Mouse (Mus musculus): ENCODE measurements around the gene Nip7.
"Not testable (repeated sequence)": the region's sequence is repeated elsewhere in the genome, so short reads cannot be mapped to it uniquely, and the experiment has no call there.

Nip7 gene

DNA sequence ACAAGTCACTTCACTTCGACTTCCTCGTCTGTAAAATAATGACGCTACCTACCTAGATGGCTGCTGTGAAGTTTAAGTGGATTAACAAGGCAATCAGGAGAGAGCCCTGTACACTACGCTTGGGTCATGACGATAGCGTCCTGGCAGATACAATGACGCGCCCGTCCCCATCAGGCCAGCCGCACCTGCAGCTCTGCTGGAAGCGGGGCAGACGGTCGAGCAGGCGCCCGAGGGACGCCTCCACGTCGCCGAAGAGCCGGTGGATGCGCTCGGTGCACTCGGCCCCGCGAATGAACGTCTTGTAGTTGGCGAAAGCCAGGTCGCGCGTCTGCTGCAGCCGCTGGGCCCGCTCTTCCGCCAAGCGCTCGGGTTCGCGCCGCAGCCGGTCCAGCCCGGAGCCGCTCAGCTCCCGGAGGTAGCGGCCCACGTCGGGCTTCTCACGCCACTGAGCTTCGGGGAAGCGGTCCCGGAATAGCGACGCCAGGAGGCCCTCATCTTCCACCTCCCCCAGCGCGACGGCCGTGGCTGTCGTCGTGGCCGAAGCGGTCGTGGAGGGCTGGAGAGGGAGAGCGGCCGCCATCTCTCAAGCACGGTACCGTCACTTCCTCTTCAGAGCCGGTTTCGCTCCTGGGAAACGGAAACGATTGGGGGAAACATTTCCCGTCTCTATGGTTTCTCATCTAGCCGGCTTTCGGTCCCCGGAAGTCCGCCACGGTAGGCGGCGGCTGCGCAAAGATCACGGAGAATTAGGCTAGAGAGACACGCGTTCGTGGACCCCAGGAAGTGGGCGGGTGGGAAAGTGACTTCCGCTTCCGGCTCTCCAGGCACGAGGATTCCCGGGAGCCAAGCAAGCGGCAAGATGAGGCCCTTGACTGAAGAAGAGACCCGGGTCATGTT, at the start of gene Nip7, which contains the start of gene Cog8:
Gene Nip7 (plus strand): TSS at position 802 of the 897 bp plus-strand sequence.
Gene Cog8 (minus strand): TSS at position 614 of the 897 bp plus-strand sequence.
- DNase-seq = peak; percentile 97

DNA sequence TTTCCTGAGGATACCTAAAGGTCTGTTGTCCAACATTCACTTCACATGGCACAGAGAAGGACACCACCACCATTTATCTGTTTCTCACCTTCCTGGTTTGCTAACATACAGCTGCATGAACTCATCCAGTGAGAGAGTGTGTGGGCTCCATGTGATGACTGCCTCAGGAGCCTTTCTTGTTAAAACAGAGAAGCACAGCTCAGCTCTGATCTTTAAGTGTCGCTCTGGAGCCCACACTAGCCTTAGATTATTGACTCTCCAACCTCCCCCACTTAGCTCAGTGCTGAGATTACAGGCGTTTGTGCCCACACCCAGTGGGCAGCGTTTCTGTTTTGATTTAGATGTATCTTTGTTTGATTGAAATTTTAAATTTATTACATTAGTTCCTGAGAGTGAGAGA, 48.9 kb upstream of the Nip7 start:
- peak; percentile 17 for DNase-seq

DNA sequence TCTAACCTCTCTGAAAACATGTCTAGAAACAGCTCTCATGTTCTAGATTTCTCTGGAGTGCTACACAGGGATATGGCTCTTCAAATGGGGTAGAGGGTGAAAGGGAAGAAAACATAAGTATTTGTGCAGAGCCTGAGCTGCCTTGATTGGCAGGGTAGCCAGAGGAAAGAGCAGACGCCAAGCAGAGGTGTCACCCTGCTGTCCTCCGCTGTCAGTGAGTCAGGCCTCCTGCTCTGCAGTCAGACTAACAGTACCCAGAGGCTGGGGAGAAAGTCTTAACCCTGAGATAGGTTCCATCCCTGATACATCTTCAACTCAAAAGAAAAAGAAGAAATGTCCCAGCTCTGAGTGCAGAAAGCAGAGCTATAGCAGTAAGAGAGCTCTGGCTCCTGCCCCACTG, 44.0 kb upstream of the Nip7 start:
- DNase-seq = no peak

DNA sequence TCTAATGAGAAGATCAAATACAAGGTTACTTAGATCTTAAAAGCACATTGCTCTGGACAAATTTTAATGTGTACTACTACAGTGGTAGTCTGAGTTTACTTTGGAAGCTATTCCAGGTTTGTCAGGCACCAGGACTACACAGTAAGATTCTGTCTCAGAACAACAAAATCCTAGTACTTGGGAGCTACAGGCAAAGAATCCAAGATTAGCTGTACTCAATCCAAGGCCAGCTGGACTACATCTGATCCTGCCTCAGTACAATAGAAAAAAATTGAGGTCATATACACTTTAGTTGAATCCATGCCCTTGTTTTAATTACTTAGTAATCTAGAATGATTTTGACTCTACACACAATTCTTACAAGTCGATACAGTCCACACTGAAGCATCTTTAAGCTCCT, 41.8 kb upstream of the Nip7 start:
- no peak for DNase-seq

DNA sequence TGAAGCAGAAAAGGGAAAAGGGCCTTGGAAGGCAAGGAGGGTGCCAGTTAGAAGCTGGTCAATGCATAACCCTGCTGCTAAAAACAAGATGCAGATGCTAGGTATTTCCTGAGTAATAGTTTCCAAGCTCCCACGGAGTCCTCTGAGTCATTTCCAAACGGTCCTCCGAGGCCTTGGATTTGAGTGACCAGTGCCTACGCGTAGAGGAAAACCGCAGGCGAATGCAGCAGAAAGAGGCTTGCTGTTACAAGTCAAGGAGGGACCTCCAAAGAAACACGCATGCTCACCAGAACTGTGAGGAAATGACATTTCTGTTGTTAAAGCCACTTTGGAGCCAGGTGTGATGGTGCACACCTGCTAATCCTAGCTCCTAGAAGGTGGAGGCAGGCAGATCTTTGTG, 33.2 kb upstream of the Nip7 start:
- no peak for DNase-seq

DNA sequence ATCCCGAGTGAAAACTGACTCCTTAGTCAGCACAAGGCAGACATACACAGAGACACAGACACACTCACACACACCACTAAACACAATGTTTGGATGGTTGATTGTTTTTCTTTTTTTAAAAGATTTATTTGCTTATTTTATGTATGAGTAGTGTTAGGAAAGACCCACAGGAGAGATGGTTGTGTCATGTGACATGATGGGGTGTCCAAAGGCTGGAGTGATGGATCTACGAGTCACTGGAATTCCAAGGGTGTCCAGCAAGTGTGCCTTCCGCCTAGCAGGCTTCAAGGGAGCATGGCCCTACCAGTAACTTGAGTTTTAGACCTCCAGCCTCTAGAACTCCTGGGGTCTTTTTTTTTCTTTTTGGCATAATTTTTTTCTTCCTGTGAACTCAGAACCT, 27.4 kb upstream of the Nip7 start:
- DNase-seq = no peak

DNA sequence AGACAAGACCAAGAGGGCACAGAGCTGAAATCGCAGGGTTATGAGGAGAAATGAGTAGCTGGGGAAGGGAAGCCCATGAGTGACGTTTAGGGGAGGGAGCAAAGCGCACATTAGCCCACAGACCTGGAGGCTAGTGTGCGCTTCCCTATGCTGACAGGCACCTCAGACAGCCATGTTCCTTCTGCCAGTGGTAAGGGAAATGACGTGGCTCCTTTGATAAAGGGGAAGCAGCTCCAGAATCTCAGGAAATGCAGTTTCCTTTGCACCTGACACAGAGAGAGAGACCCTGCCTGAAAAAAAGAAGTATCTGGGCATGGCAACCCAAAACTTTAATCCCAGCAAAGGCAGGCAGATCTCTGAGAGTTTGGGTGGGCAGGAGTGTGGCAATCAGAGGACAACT, 26.6 kb upstream of the Nip7 start:
- DNase-seq = no peak

DNA sequence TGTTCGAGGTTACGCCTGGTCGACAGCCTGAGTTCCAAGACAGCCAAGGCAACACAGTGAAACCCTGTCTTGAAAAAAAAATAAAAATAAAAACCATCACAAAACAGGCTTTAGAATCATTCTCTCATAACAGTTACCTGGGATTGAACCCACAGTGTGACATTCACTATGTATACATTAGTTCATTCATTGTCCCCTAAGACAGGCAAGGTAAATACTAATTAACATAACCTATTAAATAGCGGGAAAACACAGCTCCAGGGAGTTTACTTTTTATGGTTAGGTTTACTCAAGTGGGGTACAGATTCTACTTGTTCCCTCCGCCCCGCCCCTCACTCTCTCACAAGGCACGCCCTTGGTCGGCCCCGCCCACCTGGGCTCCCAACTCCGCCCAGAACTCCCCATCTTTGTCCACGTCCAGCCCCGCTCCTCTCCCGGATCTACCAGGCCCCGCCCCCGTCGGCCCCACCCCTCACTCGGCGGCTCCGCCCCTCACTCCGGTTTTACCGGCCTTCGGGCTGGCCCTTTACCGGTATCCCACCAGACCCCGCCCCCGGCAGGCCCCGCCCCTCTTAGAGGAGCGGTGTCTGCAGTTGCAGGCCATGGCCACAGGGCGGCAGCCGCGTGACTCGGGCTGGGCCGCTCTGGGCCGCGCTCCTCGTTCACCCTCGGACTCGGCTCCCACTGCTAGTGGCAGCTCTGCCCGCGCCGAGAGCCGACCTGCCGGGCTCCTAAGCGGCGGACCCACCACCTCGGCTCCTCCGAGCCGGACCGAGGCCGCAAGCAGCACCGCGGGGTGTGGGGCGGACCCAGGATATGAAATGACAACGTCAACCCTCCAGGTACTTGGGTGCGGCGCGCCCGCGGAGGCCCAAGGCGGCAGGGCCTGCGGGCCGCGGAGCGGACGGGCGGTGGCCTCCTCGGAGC, 25.8 kb upstream of the Nip7 start, which contains the start of gene Vps4a:
Gene Vps4a (plus strand): TSS at position 573 of the 927 bp plus-strand sequence.
- peak; percentile 97 for DNase-seq

DNA sequence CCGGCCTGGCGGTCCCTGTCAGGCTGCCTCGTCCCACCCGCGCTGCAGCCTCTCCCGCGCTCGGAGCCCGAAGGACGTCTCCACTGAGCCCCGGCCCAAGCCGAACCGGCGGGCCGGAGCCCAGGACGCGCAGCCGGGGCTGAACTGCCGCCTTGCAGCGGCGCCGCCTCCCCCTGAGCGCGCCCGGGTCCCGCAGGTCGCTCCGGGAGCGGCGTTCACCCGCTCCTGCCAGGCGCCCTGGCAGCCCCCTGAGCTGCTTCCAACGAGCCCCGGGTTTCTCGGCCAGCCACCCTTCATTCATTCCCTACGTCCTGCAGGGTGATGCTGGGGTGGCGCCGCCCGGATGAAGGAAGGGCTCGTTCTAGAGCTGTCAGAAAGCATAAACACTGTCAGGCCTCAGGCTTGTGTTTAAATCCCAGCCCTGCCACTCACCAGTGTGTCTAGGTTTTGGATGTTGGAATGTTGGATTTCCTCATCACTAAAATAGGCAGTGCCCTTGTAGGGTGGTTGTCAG, 25.0 kb upstream of the Nip7 start:
- no peak for DNase-seq

DNA sequence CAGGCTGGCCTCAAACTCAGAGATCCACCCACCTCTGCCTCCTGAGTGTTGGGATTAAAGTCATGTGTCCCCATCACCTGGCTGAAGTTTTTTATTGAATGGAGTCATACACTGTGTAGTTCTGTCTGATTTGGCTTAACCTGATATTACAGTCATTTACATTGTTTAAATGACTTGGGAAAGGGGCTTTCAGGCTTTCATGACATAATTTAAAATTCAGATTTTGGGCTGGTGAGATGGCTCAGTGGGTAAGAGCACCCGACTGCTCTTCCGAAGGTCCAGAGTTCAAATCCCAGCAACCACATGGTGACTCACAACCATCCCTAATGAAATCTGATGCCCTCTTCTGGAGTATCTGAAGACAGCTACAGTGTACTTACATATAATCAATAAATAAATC, 23.1 kb upstream of the Nip7 start:
- DNase-seq = not testable (repeated sequence)

DNA sequence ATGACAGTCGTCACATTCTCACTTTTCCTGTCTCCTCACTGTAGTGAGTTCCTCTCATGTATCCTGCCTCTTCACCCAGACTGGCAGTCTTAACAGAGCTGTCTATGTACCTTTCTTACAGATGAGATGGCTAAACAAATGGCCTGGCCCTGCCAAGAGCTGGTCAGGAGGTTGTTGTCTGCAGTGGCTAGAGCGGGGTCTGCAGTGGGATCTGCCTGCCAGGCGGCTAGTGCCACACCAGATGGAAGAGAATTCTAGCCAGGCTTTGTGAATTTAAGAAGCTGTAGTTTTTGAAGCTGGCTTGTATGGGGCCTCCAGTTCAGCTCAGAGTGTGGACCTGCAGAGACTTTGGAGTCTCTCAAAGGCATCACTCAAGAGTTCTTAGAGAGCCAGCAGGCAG, 21.0 kb upstream of the Nip7 start:
- DNase-seq = no peak

DNA sequence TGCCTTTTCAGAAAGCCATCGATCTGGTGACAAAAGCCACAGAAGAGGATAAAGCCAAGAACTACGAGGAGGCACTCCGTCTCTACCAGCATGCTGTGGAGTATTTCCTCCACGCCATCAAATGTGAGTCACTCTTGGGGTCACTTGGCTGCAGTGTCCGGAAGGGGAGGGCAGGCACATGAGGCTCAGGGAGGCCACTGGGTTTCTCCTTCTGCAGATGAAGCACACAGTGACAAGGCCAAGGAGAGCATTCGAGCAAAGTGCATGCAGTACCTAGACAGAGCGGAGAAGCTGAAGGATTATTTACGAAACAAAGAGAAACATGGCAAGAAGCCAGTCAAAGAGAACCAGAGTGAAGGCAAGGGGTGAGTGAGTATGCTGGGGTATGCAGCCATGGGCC, 20.1 kb upstream of the Nip7 start:
- no peak for DNase-seq

DNA sequence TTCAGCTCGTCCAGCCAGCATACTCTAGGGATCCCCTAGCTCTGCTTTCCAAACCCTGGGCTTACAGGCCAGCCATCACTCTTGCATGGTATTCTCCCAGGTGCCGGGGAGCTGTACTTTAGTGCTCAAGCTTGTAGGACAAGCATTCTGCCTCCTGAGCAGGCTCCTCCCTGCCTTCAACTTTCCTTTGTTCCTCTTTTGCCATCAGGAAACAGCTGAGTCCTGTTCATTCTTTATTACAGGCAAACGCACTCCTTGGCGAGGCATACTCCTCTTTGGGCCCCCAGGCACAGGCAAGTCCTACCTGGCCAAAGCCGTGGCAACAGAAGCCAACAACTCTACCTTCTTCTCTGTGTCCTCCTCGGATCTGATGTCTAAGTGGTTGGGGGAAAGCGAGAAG, 16.0 kb upstream of the Nip7 start:
- DNase-seq = no peak

DNA sequence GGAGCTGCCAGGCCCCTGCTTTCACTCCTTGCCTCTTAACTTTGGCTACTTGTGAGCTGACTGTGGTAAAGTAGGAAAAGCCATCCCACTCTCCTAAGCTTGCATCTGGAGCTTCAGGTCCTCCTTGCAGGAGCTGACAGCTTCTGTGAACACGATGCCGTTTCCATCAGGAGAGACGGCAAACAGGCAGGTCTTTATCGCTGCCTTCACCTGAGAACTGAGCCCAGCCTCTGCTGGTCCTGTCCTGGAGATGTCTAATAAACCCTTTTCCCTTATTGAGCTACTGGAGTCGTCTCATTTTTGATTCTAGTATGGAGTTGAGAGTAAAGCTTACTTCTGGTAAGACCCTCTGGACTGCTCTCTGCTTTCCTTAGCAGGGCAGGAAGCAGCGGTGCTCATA, 11.2 kb upstream of the Nip7 start:
- no peak for DNase-seq

DNA sequence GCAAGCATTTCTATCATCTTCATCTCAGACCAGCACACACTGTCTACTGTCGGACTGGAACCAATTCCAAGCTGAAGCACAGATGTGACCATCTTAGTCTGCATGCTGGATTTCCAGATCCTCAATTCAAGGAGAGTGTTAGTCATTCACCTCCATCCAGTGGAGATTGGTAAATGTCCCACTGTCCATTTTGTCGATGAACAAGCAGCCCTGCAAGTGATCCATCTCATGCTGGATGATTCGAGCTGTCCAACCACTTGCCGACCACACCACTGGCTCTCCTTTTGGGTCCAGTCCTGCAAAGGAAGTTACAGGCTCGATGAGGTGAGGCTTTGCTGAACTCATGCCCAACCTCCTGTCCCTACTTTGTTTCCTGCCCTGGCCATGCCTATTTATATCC, 9.7 kb upstream of the Nip7 start:
- DNase-seq = no peak

DNA sequence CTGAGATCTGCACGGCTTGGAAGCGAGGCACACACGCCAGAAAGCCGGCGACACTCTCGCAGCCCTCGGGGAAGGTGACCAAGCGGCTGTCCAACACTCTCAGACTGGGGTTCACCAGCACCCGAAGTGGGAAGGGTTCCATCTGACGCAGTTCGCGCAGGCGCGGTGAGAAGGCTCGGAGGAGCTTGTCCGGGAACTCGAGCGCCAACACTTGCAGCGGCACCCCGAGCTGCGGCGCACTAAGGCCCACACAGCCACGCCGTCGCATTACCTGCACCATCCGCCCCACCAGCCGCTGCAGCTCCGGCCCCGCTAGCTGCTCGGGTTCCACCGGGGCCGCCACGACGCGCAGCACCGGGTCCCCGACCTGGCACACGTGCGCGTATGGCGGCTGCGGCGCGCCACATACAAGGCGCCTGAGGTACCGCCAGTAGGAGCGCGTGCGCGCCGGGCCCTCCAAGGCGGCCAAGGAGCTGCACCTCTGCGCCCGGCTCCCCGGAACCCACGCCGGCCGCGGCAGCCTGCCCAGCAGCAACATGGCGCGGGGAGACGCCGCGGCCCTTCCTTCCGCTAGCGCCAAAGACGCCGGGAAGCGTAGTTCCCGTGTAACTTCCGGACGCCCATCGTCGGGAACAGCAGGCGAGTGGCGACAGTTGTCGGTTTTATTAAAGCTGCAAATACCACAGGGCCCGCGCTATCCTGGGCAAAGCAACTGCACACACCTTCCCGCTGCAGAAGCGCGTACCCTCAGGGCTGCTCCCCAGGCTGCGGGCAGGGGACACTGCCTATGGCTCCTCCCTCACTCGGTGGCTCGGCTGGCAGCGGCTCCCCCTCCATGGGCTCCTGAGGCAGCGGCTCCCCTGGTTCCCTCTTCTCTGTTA, 8.4 kb upstream of the Nip7 start, which contains the start of gene Pdf:
Gene Pdf (minus strand): TSS at position 554 of the 881 bp plus-strand sequence.
- peak; percentile 85 for DNase-seq

DNA sequence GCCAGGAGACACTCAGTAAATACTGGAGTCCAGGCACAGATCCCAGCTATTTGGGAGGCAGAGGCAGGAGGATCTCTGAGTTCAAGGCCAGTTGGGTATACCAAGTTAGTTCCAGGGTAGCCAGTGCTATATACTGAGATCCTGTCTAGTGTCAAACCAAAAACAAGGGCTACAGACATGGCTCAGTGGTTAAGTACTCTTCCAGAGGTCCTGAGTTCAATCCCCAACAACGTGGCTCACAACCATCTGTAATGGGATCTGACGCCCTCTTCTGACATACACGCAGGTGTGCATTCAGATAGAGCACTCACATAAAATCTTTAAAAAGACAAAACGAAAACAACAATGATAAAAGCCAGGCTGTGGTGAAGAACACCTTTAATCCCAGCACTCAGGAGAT, 7.2 kb upstream of the Nip7 start:
- DNase-seq = no peak

DNA sequence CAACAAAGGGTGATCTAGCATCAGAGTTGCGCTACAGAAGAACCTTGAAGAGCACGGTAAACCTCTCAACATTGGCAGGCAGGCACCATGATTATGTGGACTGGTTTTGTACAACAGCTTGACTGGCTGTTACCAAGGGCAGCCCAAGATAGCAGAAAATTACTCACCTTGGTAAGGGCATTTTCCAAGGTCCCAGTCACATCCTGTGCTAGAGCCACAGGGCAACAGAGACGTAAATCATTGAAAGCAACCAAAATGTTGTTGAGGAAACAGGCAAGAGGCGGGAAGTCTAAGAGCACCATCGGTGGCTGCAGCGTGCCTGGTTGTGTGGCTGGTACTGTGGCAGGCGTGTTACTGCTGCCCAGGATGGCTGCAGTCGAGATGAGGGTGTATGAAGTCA, 4.6 kb upstream of the Nip7 start:
- no peak for DNase-seq

DNA sequence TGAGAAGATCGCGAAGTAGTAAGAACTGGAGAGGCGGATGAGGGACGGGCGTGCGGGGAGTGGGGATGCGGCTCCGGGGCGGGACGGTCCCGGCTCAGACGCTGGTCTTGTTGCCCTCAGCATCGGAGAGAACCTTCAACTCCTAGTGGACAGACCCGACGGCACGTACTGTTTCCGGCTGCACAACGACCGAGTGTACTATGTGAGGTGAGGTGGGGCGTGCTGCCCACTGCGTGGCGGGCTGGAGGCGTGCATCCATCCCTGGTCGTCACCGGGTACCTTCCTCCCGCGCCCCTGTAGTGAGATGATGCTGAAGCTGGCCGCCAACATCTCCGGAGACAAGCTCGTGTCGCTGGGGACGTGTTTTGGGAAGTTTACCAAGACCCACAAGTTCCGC, 294 bp downstream of the Nip7 start:
- DNase-seq = no peak

DNA sequence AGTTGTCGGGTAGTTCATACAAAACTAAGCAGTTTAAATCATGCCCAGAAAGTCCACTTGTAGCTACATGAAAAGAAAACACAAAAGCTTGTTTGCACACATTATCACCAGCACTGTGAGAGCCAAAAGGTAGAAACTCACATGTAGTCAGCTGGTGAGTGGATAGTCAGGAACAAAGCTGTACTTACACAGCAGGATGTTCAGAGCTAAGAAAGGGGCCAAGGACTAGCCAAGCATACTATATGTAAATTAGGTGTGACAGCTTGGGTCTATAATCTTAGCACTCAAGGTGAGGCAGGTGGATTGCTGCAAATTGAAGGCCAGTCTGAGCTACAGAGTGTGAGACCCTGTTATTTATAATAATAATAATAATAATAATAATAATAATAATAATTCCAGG, 5.9 kb downstream of the Nip7 start:
- no peak for DNase-seq

DNA sequence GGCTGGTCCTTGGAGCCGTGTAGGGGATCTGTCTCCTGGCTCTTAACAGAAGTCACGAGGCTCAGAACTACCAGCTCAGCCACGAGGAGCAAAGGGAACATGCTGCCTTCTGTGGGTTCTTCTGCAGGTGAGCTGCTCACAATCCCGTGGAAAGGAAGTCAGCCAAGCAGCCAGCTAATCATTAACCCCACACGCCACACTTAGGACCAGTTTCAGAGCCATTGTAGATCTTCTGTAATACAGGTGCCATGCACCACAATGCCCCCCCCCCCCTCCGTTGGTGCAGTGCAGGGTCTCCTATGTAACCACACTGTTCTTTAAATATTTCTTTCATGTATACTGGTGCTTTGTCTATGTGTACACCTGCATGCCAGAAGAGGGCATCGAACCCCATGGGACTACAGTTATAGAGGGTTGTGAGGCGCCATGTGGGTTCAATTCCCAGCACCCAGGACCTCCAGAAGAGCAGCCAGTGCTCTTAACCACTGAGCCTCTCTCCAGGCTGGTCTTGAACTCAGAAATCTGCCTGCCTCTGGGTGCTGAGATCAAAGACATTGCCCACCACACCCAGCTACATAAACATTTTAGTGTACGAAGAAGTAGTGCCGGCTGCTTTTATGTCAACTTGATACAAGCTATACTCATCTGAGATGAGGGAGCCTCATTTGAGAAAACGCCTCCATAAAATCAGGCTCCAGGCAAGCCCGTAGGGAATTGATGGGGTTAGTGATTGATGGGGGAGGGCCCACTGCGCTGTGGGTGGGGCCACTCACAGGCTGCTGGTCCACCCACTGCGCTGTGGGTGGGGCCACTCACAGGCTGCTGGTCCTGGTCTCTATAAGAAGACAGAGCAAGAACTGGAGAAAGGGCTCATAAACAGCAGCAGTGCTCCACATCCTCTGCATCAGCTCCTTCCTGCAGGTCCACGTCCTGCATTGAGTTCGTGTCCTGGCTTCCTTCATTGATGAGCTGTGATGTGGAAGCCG, 9.1 kb downstream of the Nip7 start, which contains the start of gene Tmed6:
Gene Tmed6 (minus strand): TSS at position 134 of the 986 bp plus-strand sequence.
- no peak for DNase-seq
